Mouse (Mus musculus): ENCODE results near the gene Lgals4.
A peak's percentile ranks its signal among the peaks of the same experiment; 100 is the strongest.

Gene Lgals4

GRCm38 (mm10) chr7:28833723-28834347 is at the start of gene Lgals4:
Gene Lgals4, plus strand, starts transcription at chr7:28833854.
- no peak for DNase-seq (ENCODE audit: low spot score)

GRCm38 (mm10) chr7:28785161-28785560 is 48.5 kb upstream of the Lgals4 start:
- DNase-seq (ENCODE audit: low spot score), result no peak

- no peak for DNase-seq (ENCODE audit: low spot score)
Observed at GRCm38 (mm10) chr7:28787884-28788283, 45.8 kb upstream of the Lgals4 start.

GRCm38 (mm10) chr7:28788307-28789195 is 45.1 kb upstream of the Lgals4 start, which contains the start of gene Rinl:
Gene Rinl, plus strand, starts transcription at chr7:28788969.
- no peak for DNase-seq (ENCODE audit: low spot score)

- no peak for DNase-seq (ENCODE audit: low spot score)
Observed at GRCm38 (mm10) chr7:28789235-28789634, 44.4 kb upstream of the Lgals4 start.

GRCm38 (mm10) chr7:28790066-28790806 is 43.4 kb upstream of the Lgals4 start:
- peak; percentile 90 for DNase-seq (ENCODE audit: low spot score)

- no peak for DNase-seq (ENCODE audit: low spot score)
Observed at GRCm38 (mm10) chr7:28791706-28792105, 41.9 kb upstream of the Lgals4 start.

GRCm38 (mm10) chr7:28792391-28793185 is 41.1 kb upstream of the Lgals4 start:
- no peak for DNase-seq (ENCODE audit: low spot score)

- no peak for DNase-seq (ENCODE audit: low spot score)
Observed at GRCm38 (mm10) chr7:28793834-28794233, 39.8 kb upstream of the Lgals4 start.

GRCm38 (mm10) chr7:28794496-28794895 is 39.2 kb upstream of the Lgals4 start:
- DNase-seq (ENCODE audit: low spot score), result no peak

- DNase-seq (ENCODE audit: low spot score), result no peak
Observed at GRCm38 (mm10) chr7:28795832-28796231, 37.8 kb upstream of the Lgals4 start.

GRCm38 (mm10) chr7:28796562-28796975 is 37.1 kb upstream of the Lgals4 start:
- peak; percentile 68 for DNase-seq (ENCODE audit: low spot score)

GRCm38 (mm10) chr7:28799994-28800393 is 33.7 kb upstream of the Lgals4 start:
- DNase-seq (ENCODE audit: low spot score), result no peak

- DNase-seq (ENCODE audit: low spot score), result no peak
Observed at GRCm38 (mm10) chr7:28801451-28801850, 32.2 kb upstream of the Lgals4 start.

GRCm38 (mm10) chr7:28801901-28802670 is 31.6 kb upstream of the Lgals4 start:
- DNase-seq (ENCODE audit: low spot score), result peak; percentile 79

GRCm38 (mm10) chr7:28802846-28803588 is 30.6 kb upstream of the Lgals4 start:
- peak; percentile 83 for DNase-seq (ENCODE audit: low spot score)

- peak; percentile 71 for DNase-seq (ENCODE audit: low spot score)
Observed at GRCm38 (mm10) chr7:28803756-28804155, 29.9 kb upstream of the Lgals4 start.

GRCm38 (mm10) chr7:28806869-28807268 is 26.8 kb upstream of the Lgals4 start:
- DNase-seq (ENCODE audit: low spot score), result no peak

- no peak for DNase-seq (ENCODE audit: low spot score)
Observed at GRCm38 (mm10) chr7:28807641-28808220, 25.9 kb upstream of the Lgals4 start.
